Mouse (Mus musculus) myocyte (in vitro differentiated cells): ENCODE measurements around the gene Ccdc177.

Experiments
- E2F4 ChIP-seq: IDR thresholded peaks from one replicate; pipeline ENCODE4 v1.6.1; 2011; ENCODE audit warnings: mild to moderate bottlenecking, control low read depth, moderate library complexity; ENCODE audit not compliant: insufficient read depth
- MAX ChIP-seq: IDR thresholded peaks from one replicate; pipeline ENCODE4 v1.6.1; 2011; ENCODE audit warnings: low read depth, mild to moderate bottlenecking, control low read depth
- POLR2A ChIP-seq: IDR thresholded peaks from one replicate; pipeline ENCODE4 v1.6.1; 2011; ENCODE audit warnings: low read depth, mild to moderate bottlenecking, control low read depth, moderate library complexity; ENCODE audit not compliant: insufficient read length

DNA sequence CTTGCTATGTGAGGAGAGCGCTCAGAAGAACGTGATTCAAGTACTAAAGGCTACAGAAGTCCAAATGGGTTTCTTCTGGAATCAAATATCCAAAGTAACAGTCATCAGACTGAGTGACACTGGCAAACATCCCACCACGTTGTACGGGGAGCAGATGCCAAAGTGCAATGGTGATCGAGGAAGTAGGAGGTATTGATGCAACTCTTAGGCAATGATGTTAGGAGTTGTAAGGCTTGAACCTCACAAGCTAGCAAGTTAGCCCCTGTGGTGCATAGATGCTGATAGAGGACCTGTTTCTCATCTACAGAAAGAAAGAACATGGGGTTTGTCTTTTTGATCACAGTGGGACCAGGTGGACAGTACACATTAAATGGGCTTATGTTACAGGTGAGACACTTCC lies 2.5 kb upstream of the Ccdc177 start:
- TF ChIP-seq MAX (no peak), POLR2A (no peak), E2F4 (no peak)
